Mouse (Mus musculus) left cerebral cortex, postnatal 4 days (tissue): Measurements from ENCODE around the gene Fip1l1. TPM values are rescaled to one million over a fixed set of nuclear protein-coding genes. Genes with fewer than 3 reads are reported as not detected.

Experiments used
- DNase-seq: peaks from one replicate; pipeline ENCODE4 v3.0.0-alpha.2; 2022
- intact Hi-C: fragments of 180-260 bp; cut with DNase I; formaldehyde crosslinking; loops from one replicate; pipeline ENCODE4 v1.15.1; 2025
- total RNA-seq, 2 experiments: library from RNA; stranded (reverse); gene quantifications; 2 replicates each; pipeline ENCODE4 v1.2.3; 2021

Fip1l1 gene
- total RNA-seq, 2 experiments from 2014 or later: 72.2 to 78.7 TPM

GRCm38 (mm10) chr5:74612713-74613112, 77.5 kb downstream of the Fip1l1 start:
- intact Hi-C loops: no loop called here
- no peak for DNase-seq

GRCm38 (mm10) chr5:74613491-74614151, 78.4 kb downstream of the Fip1l1 start:
- intact Hi-C loops: no loop called here
- DNase-seq: peak; percentile 18

- intact Hi-C loops: no loop called here
- DNase-seq: no peak
These were observed 82.7 kb downstream of the Fip1l1 start for GRCm38 (mm10) chr5:74617816-74618572.

- peak; percentile 24 for DNase-seq
- intact Hi-C loops: no loop called here
These were observed 83.4 kb downstream of the Fip1l1 start for GRCm38 (mm10) chr5:74618573-74619059.

GRCm38 (mm10) chr5:74621691-74622470, 86.6 kb downstream of the Fip1l1 start:
- DNase-seq: no peak
- intact Hi-C loops: no loop called here

- peak; percentile 17 for DNase-seq
- intact Hi-C loops: no loop called here
These were observed 88.2 kb downstream of the Fip1l1 start for GRCm38 (mm10) chr5:74623316-74624000.

GRCm38 (mm10) chr5:74624385-74624784, 89.1 kb downstream of the Fip1l1 start:
- no peak for DNase-seq
- intact Hi-C loops: no loop called here

GRCm38 (mm10) chr5:74628001-74628400, 92.8 kb downstream of the Fip1l1 start:
- no peak for DNase-seq
- intact Hi-C loops: no loop called here

GRCm38 (mm10) chr5:74632369-74633114, 97.3 kb downstream of the Fip1l1 start:
- intact Hi-C loops: no loop called here
- DNase-seq: peak; percentile 6

GRCm38 (mm10) chr5:74633453-74633852, 98.2 kb downstream of the Fip1l1 start:
- no peak for DNase-seq
- intact Hi-C loops: no loop called here

GRCm38 (mm10) chr5:74634391-74634790, 99.1 kb downstream of the Fip1l1 start:
- no peak for DNase-seq
- intact Hi-C loops: no loop called here

GRCm38 (mm10) chr5:74639516-74639915, 104.3 kb downstream of the Fip1l1 start:
- intact Hi-C loops: no loop called here
- DNase-seq: no peak

- intact Hi-C loops: no loop called here
- no peak for DNase-seq
These were observed 105.3 kb downstream of the Fip1l1 start for GRCm38 (mm10) chr5:74640504-74640903.

- intact Hi-C loops: no loop called here
- DNase-seq: no peak
These were observed 105.8 kb downstream of the Fip1l1 start for GRCm38 (mm10) chr5:74641000-74641399.

- intact Hi-C loops: no loop called here
- no peak for DNase-seq
These were observed 107.0 kb downstream of the Fip1l1 start for GRCm38 (mm10) chr5:74642291-74642690.

- intact Hi-C loops: no loop called here
- no peak for DNase-seq
These were observed 112.3 kb downstream of the Fip1l1 start for GRCm38 (mm10) chr5:74647584-74647984.

- intact Hi-C loops: no loop called here
- no peak for DNase-seq
These were observed 113.0 kb downstream of the Fip1l1 start for GRCm38 (mm10) chr5:74648216-74648615.
